Mouse (Mus musculus): ENCODE measurements around the gene Cercam. TPM values are rescaled to one million over a fixed set of nuclear protein-coding genes. Genes with fewer than 3 reads are reported as not detected.

The Cercam gene
- polyA plus RNA-seq, 1 experiment from 2014 or later, result 22.6 TPM

- Histone ChIP-seq H3K4me2 (ENCODE audit: low read length) (no peak overlapping the region), H3K9ac (ENCODE audit: low read depth, low read length) (no peak overlapping the region), H3K4me1 (ENCODE audit: control insufficient read depth, insufficient read depth, low read depth, low read length) (peaks cover 25% of the 10 kb centered on the region)
Measured at GRCm38 (mm10) chr2:29849841-29850480, 19.0 kb upstream of the Cercam start.

GRCm38 (mm10) chr2:29852957-29853485 lies 15.9 kb upstream of the Cercam start:
- ATAC-seq, result no peak
- Histone ChIP-seq H3K4me3 (ENCODE audit: low read length) (no peak overlapping the region), H3K27me3 (replicated peaks; ENCODE audit: control insufficient read depth, insufficient read depth, low read length) (no peaks in the 10 kb centered on the region), H3K36me3 (ENCODE audit: control insufficient read depth, insufficient read depth, low read length) (no peaks in the 10 kb centered on the region), H3K9ac (ENCODE audit: low read depth, low read length) (no peak overlapping the region), H3K4me2 (ENCODE audit: low read length) (no peak overlapping the region), H3K27ac (ENCODE audit: low read depth, low read length) (no peak overlapping the region), H3K4me1 (ENCODE audit: control insufficient read depth, insufficient read depth, low read depth, low read length) (peaks cover 18% of the 10 kb centered on the region), H3K9me3 (ENCODE audit: control insufficient read depth, low read length) (no peaks in the 10 kb centered on the region)
- WGBS, result 15% methylated on average over 4 of the region's 4 CpGs

More at GRCm38 (mm10) chr2:29849841-29850480, 19.0 kb upstream of the Cercam start:
- H3K9me3 ChIP-seq (ENCODE audit: control insufficient read depth, low read length), result no peaks in the 10 kb centered on the region
- no peaks in the 10 kb centered on the region for H3K36me3 ChIP-seq (ENCODE audit: control insufficient read depth, insufficient read depth, low read length)
- H3K27me3 ChIP-seq (replicated peaks; ENCODE audit: control insufficient read depth, insufficient read depth, low read length), result no peaks in the 10 kb centered on the region
- no peak overlapping the region for H3K27ac ChIP-seq (ENCODE audit: low read depth, low read length)
- no peak for ATAC-seq
- no peak overlapping the region for H3K4me3 ChIP-seq (ENCODE audit: low read length)
- WGBS, result 20% methylated on average over 5 of the region's 5 CpGs

DNA sequence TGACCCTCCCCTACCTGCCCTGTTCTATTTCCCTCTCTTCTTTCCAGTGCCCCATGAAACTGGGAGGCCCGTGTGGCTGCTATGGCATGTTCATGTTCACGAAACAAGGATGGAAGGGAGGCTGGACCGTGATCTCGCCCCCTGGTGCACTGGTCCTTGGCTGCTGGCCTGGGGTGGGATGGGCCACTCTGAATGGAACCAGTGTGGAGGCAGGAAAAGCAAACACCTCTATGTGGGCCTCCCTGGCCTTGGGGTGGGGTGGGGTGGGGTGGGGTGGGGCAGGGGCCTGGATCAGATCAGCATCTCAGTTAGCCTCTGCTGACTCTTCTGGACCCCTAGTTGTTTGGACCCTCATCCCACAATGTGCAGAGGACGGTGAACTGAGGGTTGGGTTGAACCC lies 15.2 kb upstream of the Cercam start:
- no peak overlapping the region for H3K9ac ChIP-seq (ENCODE audit: low read depth, low read length)
- no peak overlapping the region for H3K4me2 ChIP-seq (ENCODE audit: low read length)
- no peak for ATAC-seq
- H3K9me3 ChIP-seq (ENCODE audit: control insufficient read depth, low read length), result no peaks in the 10 kb centered on the region
- H3K4me1 ChIP-seq (ENCODE audit: control insufficient read depth, insufficient read depth, low read depth, low read length), result peaks cover 18% of the 10 kb centered on the region
- no peaks in the 10 kb centered on the region for H3K27me3 ChIP-seq (replicated peaks; ENCODE audit: control insufficient read depth, insufficient read depth, low read length)
- 40% methylated on average over 5 of the region's 5 CpGs for WGBS
- H3K36me3 ChIP-seq (ENCODE audit: control insufficient read depth, insufficient read depth, low read length), result no peaks in the 10 kb centered on the region
- H3K4me3 ChIP-seq (ENCODE audit: low read length), result no peak overlapping the region
- H3K27ac ChIP-seq (ENCODE audit: low read depth, low read length), result no peak overlapping the region

DNA sequence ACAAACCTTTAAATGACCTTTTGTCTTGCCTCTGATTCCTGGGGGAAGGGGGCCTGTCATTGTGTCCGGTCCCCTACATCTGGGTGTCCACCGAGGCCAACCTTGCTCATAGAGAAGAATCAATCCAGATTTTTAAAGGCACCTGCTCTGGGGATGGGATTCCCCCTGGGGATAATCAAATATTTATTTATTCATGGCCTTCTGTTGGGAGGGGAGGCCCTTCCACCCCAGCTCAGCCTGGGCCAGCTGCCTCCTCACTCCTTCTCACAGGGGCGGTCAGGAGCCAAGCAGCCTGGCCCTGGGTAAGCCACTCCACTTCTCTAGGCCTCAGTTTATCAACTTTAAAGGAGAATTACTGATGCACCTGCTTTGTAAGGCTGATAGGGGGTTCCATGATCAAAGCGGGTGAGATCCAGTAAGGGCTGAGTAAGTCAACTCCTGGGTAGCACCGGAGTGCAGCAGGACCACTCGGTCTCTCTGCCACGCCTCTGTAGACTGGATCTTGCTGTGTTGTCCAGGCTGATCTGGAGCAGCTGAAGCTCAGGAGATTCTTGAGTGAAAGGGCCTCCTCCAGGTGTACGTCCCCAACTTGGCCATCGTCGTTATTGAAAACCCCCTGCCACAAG lies 13.3 kb upstream of the Cercam start:
- Histone ChIP-seq H3K27ac (ENCODE audit: low read depth, low read length) (no peak overlapping the region), H3K36me3 (ENCODE audit: control insufficient read depth, insufficient read depth, low read length) (no peaks in the 10 kb centered on the region), H3K4me2 (ENCODE audit: low read length) (no peak overlapping the region), H3K9me3 (ENCODE audit: control insufficient read depth, low read length) (no peaks in the 10 kb centered on the region), H3K9ac (ENCODE audit: low read depth, low read length) (no peak overlapping the region), H3K27me3 (replicated peaks; ENCODE audit: control insufficient read depth, insufficient read depth, low read length) (no peaks in the 10 kb centered on the region), H3K4me3 (ENCODE audit: low read length) (no peak overlapping the region), H3K4me1 (ENCODE audit: control insufficient read depth, insufficient read depth, low read depth, low read length) (peaks cover 11% of the 10 kb centered on the region)
- WGBS, result 28% methylated on average over 10 of the region's 10 CpGs
- ATAC-seq, result no peak

GRCm38 (mm10) chr2:29856451-29857260 lies 12.3 kb upstream of the Cercam start:
- ATAC-seq, result no peak
- Histone ChIP-seq H3K4me3 (ENCODE audit: low read length) (no peak overlapping the region), H3K4me2 (ENCODE audit: low read length) (no peak overlapping the region), H3K27me3 (replicated peaks; ENCODE audit: control insufficient read depth, insufficient read depth, low read length) (no peaks in the 10 kb centered on the region), H3K9ac (ENCODE audit: low read depth, low read length) (0 out of 2 replicates have a peak overlapping the region, but pooled peaks have one; percentile 3), H3K36me3 (ENCODE audit: control insufficient read depth, insufficient read depth, low read length) (no peaks in the 10 kb centered on the region), H3K9me3 (ENCODE audit: control insufficient read depth, low read length) (no peaks in the 10 kb centered on the region), H3K4me1 (ENCODE audit: control insufficient read depth, insufficient read depth, low read depth, low read length) (peaks cover 11% of the 10 kb centered on the region), H3K27ac (ENCODE audit: low read depth, low read length) (no peak overlapping the region)
- WGBS, result 12% methylated on average over 19 of the region's 19 CpGs

DNA sequence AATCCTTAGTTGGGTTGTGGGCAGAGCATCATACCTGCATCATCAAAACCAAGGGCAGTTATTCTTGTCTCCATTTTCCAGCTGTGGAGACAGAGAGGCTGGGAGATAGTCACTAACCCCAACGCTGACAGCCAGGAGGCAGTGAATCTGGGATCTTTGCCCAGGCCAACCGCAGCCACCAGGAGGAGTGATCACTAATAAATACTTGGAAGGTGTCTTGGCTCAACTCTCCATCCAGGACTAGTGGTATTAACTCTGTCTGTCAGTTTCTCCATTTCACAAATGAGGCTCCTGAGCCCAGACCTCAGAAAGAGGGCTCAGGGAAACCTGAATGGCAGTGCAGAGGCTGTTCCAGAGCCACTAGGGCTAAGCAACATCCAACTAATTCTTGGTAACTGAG lies 11.6 kb upstream of the Cercam start:
- Histone ChIP-seq H3K9me3 (ENCODE audit: control insufficient read depth, low read length) (no peaks in the 10 kb centered on the region), H3K4me2 (ENCODE audit: low read length) (no peak overlapping the region), H3K4me1 (ENCODE audit: control insufficient read depth, insufficient read depth, low read depth, low read length) (peaks cover 11% of the 10 kb centered on the region), H3K27ac (ENCODE audit: low read depth, low read length) (no peak overlapping the region), H3K36me3 (ENCODE audit: control insufficient read depth, insufficient read depth, low read length) (no peaks in the 10 kb centered on the region), H3K27me3 (replicated peaks; ENCODE audit: control insufficient read depth, insufficient read depth, low read length) (no peaks in the 10 kb centered on the region), H3K4me3 (ENCODE audit: low read length) (no peak overlapping the region), H3K9ac (ENCODE audit: low read depth, low read length) (no peak overlapping the region)
- ATAC-seq, result no peak
- WGBS, result 29% methylated on average over 2 of the region's 2 CpGs

DNA sequence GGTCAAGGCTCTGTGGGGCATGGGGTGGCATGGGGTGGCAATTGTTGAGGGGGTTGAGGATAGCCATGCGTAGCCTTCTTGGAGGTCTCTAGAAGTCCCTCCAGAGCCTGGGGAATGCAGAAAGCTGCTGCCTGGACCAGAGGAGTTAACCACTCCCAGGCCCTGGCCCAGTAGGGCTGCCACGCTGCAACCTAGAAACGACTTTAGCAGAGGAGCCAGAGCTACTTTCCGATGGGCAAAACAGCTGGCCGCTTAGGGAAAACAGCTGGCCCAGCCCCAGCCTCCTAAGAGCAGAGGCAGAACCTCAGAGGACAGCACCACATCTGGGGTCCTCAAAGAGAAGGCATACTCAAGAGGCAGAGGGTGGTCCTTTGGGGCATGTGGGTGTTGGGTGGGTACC lies 11.0 kb upstream of the Cercam start:
- H3K9me3 ChIP-seq (ENCODE audit: control insufficient read depth, low read length), result no peaks in the 10 kb centered on the region
- no peak overlapping the region for H3K9ac ChIP-seq (ENCODE audit: low read depth, low read length)
- 60% methylated on average over 5 of the region's 5 CpGs for WGBS
- no peak overlapping the region for H3K27ac ChIP-seq (ENCODE audit: low read depth, low read length)
- no peak overlapping the region for H3K4me2 ChIP-seq (ENCODE audit: low read length)
- ATAC-seq, result no peak
- no peak overlapping the region for H3K4me3 ChIP-seq (ENCODE audit: low read length)
- no peaks in the 10 kb centered on the region for H3K27me3 ChIP-seq (replicated peaks; ENCODE audit: control insufficient read depth, insufficient read depth, low read length)
- H3K4me1 ChIP-seq (ENCODE audit: control insufficient read depth, insufficient read depth, low read depth, low read length), result peaks cover 9% of the 10 kb centered on the region
- no peaks in the 10 kb centered on the region for H3K36me3 ChIP-seq (ENCODE audit: control insufficient read depth, insufficient read depth, low read length)

DNA sequence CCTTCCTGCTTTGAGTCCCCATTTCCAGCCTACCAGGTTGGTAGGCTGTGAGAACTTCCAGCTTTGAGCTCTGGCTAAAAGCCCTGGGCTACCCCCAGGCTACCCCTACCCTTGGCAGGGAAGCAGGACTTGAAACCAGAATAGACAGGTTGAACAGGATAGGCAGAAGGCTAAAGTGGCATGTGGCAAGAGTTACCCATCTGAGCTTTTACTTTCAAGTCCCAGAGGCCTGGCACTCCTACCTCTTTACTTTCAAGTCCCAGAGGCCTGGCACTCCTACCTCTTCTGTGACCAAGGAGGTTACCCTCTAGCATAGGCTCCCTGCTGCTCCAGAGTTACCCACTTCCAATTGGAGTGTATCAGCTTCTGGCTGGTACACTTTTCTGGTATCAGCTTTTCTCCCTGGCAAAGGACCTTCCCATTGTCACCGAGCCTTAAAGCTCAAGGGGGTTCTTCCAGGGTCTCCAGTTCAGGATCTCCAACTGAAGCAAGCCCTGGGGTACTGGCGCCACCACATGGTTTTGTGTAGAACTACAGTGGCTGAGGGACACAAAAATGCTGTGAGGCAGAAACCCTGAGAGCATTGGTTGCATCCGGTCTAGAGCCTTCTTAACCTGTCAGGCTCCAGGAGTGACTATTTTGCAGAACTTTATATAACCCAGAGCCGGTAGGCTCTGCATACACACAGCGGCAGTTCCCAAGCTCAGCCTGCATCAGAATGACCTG lies 10.1 kb upstream of the Cercam start:
- H3K9me3 ChIP-seq (ENCODE audit: control insufficient read depth, low read length), result no peaks in the 10 kb centered on the region
- H3K9ac ChIP-seq (ENCODE audit: low read depth, low read length), result no peak overlapping the region
- no peaks in the 10 kb centered on the region for H3K27me3 ChIP-seq (replicated peaks; ENCODE audit: control insufficient read depth, insufficient read depth, low read length)
- no peak overlapping the region for H3K4me2 ChIP-seq (ENCODE audit: low read length)
- no peaks in the 10 kb centered on the region for H3K36me3 ChIP-seq (ENCODE audit: control insufficient read depth, insufficient read depth, low read length)
- no peak overlapping the region for H3K27ac ChIP-seq (ENCODE audit: low read depth, low read length)
- H3K4me3 ChIP-seq (ENCODE audit: low read length), result no peak overlapping the region
- no peak for ATAC-seq
- WGBS, result 10% methylated on average over 5 of the region's 5 CpGs
- peaks cover 7% of the 10 kb centered on the region for H3K4me1 ChIP-seq (ENCODE audit: control insufficient read depth, insufficient read depth, low read depth, low read length)

All from hindbrain, embryonic 16.5 days (tissue).